Mouse (Mus musculus) forebrain, embryonic 16.5 days (tissue): Measurements from ENCODE around the gene Endou. TPM values are rescaled to one million over a fixed set of nuclear protein-coding genes. Genes with fewer than 3 reads are reported as not detected.

Experiments used
- ATAC-seq: fragments of 200-750 bp; cut with Nextera tagmentation; 2 replicates; pipeline ENCODE4 v1.8.0; 2017; ENCODE audit warnings: mild to moderate bottlenecking, moderate library complexity
- H3K27ac ChIP-seq: fragments of 300-500 bp; sonication (generic); 2 replicates; pipeline ENCODE4 v1.5.1; 2014; ENCODE audit warnings: low read length, control low read depth
- H3K27me3 ChIP-seq: fragments of 300-500 bp; sonication (generic); replicated peaks from 2 replicates; pipeline ENCODE4 v1.6.1; 2014; ENCODE audit warnings: low read length; ENCODE audit not compliant: control insufficient read depth, insufficient read depth
- H3K36me3 ChIP-seq: fragments of 300-500 bp; sonication (generic); 2 replicates; pipeline ENCODE4 v1.6.1; 2014; ENCODE audit not compliant: control insufficient read depth, insufficient read depth
- H3K4me1 ChIP-seq: fragments of 300-500 bp; sonication (generic); replicated peaks from 2 replicates; pipeline ENCODE4 v1.6.1; 2014; ENCODE audit warnings: low read length; ENCODE audit not compliant: control insufficient read depth, insufficient read depth
- H3K4me2 ChIP-seq: fragments of 300-500 bp; sonication (generic); 2 replicates; pipeline ENCODE4 v1.6.1; 2014; ENCODE audit warnings: mild to moderate bottlenecking, low read length, control low read depth
- H3K4me3 ChIP-seq: fragments of 300-500 bp; sonication (generic); replicated peaks from 2 replicates; pipeline ENCODE4 v1.5.1; 2014; ENCODE audit warnings: mild to moderate bottlenecking, low read length, control low read depth
- H3K9ac ChIP-seq: fragments of 300-500 bp; sonication (generic); replicated peaks from 2 replicates; pipeline ENCODE4 v1.6.1; 2014; ENCODE audit warnings: low read depth, low read length, control low read depth
- H3K9me3 ChIP-seq: fragments of 300-500 bp; sonication (generic); 2 replicates; pipeline ENCODE4 v1.6.1; 2016; ENCODE audit warnings: low read length; ENCODE audit not compliant: control insufficient read depth
- WGBS: fragments of 180-500 bp; shearing (Covaris S2); extraction: QIAGEN DNeasy Blood & Tissue Kit; methylation state at CpG from one replicate; pipeline ENCODE4 v1.1.7; 2014; 5-methylcytosine and 5-hydroxymethylcytosine counted together
- polyA plus RNA-seq: library from polyadenylated mRNA; unstranded; fragments of >200 nt; fragmentation: Nextera tagmentation; extraction: Ambion mirVana; gene quantifications from 2 replicates; pipeline ENCODE4 v1.2.1, GENCODE M21; 2015

The Endou gene
- polyA plus RNA-seq, 1 experiment from 2014 or later: 0.18 TPM

DNA sequence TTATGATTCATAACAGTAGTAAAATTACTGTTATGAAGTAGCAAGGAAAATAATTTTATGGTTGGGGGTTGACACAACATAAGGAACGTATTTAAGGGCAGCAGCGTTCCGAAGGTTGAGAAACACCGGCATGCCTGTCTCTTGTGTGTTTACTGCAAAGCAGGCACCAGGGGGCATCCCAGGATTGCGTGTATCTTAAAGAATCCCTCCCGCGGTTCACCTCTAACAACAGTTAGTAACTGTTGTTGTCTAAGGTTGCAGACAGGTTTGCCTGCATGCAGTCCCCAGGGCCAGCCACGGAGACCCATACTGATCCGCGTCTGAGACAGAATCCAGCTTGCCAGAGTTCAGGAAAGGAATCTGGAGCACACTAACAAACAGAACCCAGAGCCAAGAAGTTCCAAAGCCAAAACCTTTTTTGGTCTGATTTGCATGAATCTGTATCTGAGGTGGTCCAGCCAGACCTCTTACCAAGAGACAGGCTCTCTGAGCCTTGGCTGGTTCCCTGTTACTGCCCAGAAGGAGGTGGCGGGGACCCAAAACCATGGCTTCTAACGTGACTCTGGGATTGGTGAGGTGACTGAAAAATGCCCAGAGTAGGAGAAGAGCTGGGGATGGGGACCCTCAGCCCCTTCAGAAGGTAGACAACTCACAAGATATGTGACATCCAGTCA is 13.1 kb downstream of the Endou start:
- 33% methylated on average over 12 of the region's 12 CpGs for WGBS
- Histone ChIP-seq H3K9ac (no peak overlapping the region), H3K27me3 (no peaks in the 10 kb centered on the region), H3K4me1 (no peaks in the 10 kb centered on the region), H3K4me2 (no peak overlapping the region), H3K4me3 (no peak overlapping the region), H3K9me3 (no peaks in the 10 kb centered on the region), H3K36me3 (no peaks in the 10 kb centered on the region), H3K27ac (no peak overlapping the region)
- ATAC-seq: peak; percentile 38; the same call in 1 of the 2 replicates

DNA sequence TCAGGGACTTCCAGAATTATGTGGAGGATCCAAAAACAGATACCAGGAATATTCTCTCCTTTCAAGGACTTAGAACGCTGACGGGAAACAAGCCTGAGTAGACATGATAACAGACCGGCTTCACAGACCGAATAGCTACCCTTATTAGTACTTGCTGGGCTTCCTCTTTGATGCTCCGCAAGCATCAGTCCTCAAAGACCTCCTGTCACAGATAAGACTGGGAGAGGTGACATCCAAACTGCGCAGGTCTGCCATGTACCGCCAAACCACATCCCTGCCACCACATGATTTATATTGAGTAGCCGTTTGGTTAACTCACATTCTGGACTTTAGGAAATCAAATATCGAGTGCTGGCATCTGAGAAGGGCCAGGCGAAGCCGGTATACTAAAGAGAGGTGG is 14.4 kb downstream of the Endou start:
- no peak for ATAC-seq
- H3K4me3 ChIP-seq: no peak overlapping the region
- H3K27me3 ChIP-seq: no peaks in the 10 kb centered on the region
- 94% methylated on average over 11 of the region's 11 CpGs for WGBS
- H3K4me1 ChIP-seq: no peaks in the 10 kb centered on the region
- no peaks in the 10 kb centered on the region for H3K36me3 ChIP-seq
- no peak overlapping the region for H3K9ac ChIP-seq
- no peak overlapping the region for H3K27ac ChIP-seq
- H3K9me3 ChIP-seq: no peaks in the 10 kb centered on the region
- no peak overlapping the region for H3K4me2 ChIP-seq

DNA sequence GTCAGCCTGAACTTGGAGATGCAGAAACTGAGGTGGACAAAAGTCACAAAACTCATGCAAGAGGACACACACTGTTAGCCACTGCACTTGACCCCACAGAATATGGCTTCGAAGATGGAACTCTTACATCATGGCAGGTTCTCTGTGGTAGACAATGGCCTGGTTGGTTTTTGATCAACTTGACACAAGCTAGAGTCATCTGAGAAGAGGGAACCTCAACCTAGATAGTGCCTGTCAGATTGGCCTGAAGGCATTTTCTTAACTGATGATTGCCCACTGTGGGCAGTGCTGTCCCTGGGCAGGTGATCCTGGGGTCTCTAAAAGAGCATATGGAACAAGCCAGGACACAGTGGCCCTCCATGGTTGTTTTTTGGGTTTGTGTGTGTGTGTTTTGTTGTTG is 15.4 kb downstream of the Endou start:
- Histone ChIP-seq H3K36me3 (no peaks in the 10 kb centered on the region), H3K4me3 (no peak overlapping the region), H3K27ac (no peak overlapping the region), H3K27me3 (no peaks in the 10 kb centered on the region), H3K4me2 (no peak overlapping the region), H3K9ac (no peak overlapping the region), H3K4me1 (no peaks in the 10 kb centered on the region), H3K9me3 (no peaks in the 10 kb centered on the region)
- no peak for ATAC-seq
- 89% methylated on average over 1 of the region's 1 CpGs for WGBS

DNA sequence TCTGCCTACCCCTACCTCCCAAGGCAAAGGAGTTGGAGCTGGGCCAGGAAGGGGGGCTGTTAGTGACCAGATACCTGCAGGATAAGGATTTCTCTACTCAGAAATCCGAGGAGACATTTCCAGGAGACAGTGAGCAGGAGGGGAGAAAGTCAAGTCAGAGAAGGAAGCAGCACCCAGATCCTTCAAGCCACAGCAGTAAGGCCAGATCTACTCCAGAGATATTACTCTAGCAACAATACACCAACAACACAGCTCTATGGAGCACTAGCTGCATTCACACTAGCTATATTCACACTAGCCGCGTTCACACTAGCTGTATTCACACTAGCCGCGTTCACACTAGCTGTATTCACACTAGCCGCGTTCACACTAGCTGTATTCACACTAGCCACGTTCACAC is 16.1 kb downstream of the Endou start:
- 87% methylated on average over 8 of the region's 8 CpGs for WGBS
- Histone ChIP-seq H3K27me3 (no peaks in the 10 kb centered on the region), H3K9me3 (no peaks in the 10 kb centered on the region), H3K9ac (no peak overlapping the region), H3K36me3 (no peaks in the 10 kb centered on the region), H3K4me1 (no peaks in the 10 kb centered on the region), H3K4me3 (no peak overlapping the region), H3K27ac (no peak overlapping the region), H3K4me2 (no peak overlapping the region)
- no peak for ATAC-seq

DNA sequence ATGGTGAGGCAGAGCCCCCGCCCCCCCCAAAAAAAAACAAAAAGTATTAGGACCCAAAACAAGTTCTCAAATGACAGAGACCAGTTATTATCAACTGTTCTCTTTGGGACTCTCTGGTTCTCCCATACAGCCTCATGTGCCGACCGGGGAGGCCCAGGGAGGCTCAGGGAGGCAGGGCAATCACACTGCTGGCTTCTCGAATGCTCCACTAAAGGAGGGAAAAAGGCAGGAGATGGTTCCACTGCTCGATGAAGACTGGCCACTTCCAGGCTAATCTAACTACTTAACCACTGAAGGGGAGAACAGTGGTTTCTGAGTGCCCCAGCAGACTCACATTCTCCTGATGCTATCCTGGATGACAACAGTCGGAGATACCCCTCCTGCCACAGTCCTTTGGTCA is 18.6 kb downstream of the Endou start:
- H3K4me3 ChIP-seq: no peak overlapping the region
- no peak overlapping the region for H3K4me2 ChIP-seq
- no peaks in the 10 kb centered on the region for H3K4me1 ChIP-seq
- no peaks in the 10 kb centered on the region for H3K9me3 ChIP-seq
- 65% methylated on average over 6 of the region's 6 CpGs for WGBS
- no peak overlapping the region for H3K9ac ChIP-seq
- H3K27ac ChIP-seq: no peak overlapping the region
- H3K27me3 ChIP-seq: no peaks in the 10 kb centered on the region
- ATAC-seq: no peak
- no peaks in the 10 kb centered on the region for H3K36me3 ChIP-seq

DNA sequence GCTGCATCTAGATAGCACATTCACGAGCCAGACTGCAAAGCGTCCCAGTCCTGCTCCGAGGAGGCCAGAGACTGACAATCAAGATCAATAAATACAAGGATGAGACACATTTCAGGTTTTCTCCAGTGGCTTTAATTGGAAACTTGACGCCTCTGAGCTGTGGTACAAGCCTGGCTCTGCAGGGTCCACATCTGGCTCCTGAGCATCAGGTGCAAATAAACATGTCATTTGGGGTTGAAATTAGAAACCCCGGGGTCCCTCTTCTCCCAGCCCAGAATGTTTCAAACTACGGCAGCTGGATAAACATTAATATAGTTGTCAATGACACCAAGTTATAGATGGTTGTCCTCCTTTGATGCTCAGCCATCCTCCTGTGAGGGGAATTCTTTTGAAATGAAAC is 20.2 kb downstream of the Endou start:
- no peak overlapping the region for H3K4me3 ChIP-seq
- 80% methylated on average over 6 of the region's 6 CpGs for WGBS
- 0 out of 2 replicates have a peak, but pooled peaks cover 2% of the 10 kb centered on the region for H3K4me1 ChIP-seq
- no peaks in the 10 kb centered on the region for H3K36me3 ChIP-seq
- H3K9me3 ChIP-seq: no peaks in the 10 kb centered on the region
- H3K27me3 ChIP-seq: no peaks in the 10 kb centered on the region
- no peak overlapping the region for H3K27ac ChIP-seq
- H3K9ac ChIP-seq: no peak overlapping the region
- no peak for ATAC-seq
- H3K4me2 ChIP-seq: no peak overlapping the region

DNA sequence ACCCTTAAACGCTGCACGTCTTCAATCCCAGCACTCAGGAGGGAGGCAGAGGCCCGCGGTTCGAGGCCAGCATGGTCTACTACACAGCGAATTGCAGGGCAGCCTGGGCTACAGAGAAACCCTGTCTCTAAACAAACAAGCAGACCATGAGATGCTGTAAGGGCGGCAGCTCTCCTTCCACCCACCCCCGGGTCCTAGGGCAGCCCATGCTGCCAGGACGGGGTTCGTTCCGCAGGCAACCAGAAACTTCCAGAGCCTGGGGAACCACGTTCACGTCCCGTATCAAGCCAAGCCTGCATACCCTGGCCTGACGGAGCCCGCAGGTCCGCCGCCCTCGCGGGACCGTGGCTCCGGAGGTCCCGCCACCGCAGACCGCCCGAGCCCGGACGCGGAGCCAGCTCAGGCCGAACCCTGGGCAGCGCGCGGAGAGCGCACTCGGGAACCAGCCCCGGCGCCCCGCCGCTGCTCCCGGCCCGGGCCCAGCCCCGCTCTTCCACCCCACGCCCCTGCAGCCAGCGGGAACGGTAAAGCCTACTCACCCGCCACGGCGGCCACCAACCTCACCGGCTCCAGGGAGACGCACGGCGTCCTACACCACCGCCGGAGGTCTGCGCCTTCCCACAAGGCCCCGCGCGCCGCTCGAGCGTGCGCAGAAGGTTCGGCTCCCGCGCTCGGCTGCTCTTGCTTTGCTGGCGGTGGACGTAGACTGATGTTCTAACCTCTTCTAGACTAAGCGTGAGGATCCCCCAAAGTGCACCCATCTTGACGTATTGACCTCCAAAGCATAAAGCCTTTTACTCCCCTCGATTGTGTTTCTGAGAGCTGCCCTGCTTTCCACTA is 25.7 kb downstream of the Endou start, which contains the start of gene Rpap3:
TSS of gene Rpap3 (minus strand) at position 615 of the 840 bp plus-strand sequence.
- under 1% methylated on average over 71 of the region's 71 CpGs for whole genome bisulfite sequencing
- Histone ChIP-seq H3K4me2 (peak within 1 kb of the TSS; percentile 87), H3K9me3 (no peaks in the 10 kb centered on the region), H3K4me1 (peaks cover 12% of the 10 kb centered on the region), H3K9ac (peak within 1 kb of the TSS; percentile 97), H3K27me3 (no peaks in the 10 kb centered on the region), H3K36me3 (peaks cover 3% of the 10 kb centered on the region), H3K27ac (peak within 1 kb of the TSS; percentile 44), H3K4me3 (peak within 1 kb of the TSS; percentile 97)
- peak; percentile 96 for ATAC-seq

DNA sequence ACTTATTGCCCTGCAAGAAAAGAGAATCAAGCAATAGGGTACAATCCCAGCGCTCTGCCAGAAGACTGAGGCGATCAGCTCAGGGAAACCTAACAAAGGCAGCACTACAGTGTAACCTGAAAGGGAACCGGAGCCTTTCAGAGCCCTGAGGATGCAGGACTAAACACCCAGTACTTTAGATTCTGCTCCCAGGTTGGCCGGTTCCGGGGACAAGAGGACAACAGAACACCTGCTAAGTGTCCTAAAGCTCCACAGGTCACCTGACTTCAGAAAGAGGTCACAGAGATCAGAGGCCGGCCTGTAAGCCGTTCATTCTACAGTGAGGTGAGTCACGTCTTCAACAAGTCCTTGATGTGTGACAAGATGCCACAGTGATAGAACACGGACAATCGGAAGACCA is 34.5 kb downstream of the Endou start:
- Histone ChIP-seq H3K27ac (no peak overlapping the region), H3K9me3 (no peaks in the 10 kb centered on the region), H3K4me2 (no peak overlapping the region), H3K27me3 (no peaks in the 10 kb centered on the region), H3K36me3 (peaks cover 25% of the 10 kb centered on the region), H3K9ac (no peak overlapping the region), H3K4me1 (no peaks in the 10 kb centered on the region), H3K4me3 (no peak overlapping the region)
- 88% methylated on average over 10 of the region's 10 CpGs for WGBS
- no peak for ATAC-seq

DNA sequence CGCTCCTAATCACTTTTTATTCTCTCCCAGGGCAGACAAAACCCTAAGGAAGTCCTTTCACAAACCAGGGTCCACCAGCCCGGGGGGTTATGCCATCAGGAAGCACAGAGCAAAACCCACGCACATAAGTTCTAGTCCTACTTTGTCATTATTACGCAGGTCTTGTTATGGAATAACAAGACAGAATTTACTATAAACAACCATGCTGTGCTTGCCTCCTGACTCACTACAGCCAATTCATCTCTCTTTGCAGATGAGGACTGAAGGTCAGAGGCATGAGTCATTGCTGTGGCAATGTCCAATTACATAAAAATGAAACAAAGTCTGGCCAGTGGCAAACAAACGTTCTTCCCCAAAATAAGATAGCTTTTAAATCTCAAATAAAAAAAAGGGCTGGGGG is 37.7 kb downstream of the Endou start:
- 90% methylated on average over 5 of the region's 5 CpGs for WGBS
- Histone ChIP-seq H3K9me3 (no peaks in the 10 kb centered on the region), H3K9ac (no peak overlapping the region), H3K27me3 (no peaks in the 10 kb centered on the region), H3K4me1 (no peaks in the 10 kb centered on the region), H3K27ac (no peak overlapping the region), H3K36me3 (peaks cover 25% of the 10 kb centered on the region), H3K4me2 (no peak overlapping the region), H3K4me3 (no peak overlapping the region)
- ATAC-seq: no peak
